Mouse (Mus musculus) kidney, postnatal 36 days (tissue): ENCODE data around the gene Ciao2a.

Experiments
- DNase-seq, 2 experiments: peaks; one replicate each; pipeline ENCODE4 v3.0.0; 2021 to 2022; ENCODE audit warnings: mixed read lengths in 2 of 2

The Ciao2a gene

DNA sequence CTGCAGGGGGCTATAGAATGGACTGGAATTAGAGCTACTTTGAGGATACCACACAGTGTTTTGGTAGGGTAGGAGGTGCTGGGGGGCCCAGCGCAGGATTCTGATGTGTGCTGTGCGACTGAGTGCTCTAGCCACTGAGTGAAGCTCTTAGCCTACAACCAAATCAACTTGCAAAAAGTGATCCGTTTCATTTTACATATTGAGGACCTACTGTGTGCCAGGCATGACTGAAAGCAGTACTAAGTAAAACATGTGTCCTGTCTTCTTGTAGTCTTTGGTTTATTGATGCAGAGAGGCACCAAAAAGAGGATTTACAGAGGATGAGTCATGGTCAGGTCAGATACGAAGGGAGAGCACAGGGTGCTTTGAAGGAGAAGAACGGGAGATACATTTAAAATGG lies 40.8 kb downstream of the Ciao2a start:
- no peak for DNase-seq

DNA sequence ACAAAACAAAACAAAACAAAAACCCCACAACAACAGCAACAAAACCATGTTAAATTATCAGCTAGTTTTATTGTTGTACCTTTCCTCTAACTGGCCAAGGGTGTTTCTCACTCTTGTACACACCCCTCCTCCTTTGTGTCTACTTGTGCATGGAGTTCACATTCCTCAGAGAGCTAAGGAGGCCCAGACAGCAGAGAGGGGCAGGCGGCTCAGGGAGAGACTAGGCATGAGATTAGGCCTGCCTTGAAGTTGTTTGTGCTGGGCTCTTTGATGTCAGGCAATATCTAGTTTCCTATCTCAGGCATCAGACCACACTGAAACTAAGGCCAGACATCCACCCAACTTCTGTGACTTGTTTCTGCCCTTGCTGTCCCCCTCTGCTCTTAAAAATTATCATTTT lies 41.8 kb downstream of the Ciao2a start:
- DNase-seq = no peak

DNA sequence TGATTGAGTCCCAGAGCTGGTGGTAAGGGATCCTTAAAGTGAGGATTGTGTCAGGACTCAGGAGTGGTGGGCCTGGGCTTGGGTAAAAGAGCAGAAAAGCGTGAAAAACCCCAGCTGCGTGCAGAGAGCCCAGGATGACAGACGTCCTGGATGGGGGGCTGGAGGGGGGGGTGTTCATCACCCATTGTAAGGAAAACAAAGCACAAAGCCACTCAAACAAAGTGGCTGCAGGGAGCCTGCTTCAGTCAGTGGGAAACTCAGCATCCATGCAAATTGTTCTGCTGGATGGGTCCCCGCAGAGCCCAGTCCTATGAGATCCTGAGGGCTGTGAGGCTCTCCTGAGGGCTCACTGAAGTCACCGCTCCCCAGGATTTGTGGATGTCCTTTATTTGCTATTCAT lies 44.1 kb downstream of the Ciao2a start:
- no peak for DNase-seq

DNA sequence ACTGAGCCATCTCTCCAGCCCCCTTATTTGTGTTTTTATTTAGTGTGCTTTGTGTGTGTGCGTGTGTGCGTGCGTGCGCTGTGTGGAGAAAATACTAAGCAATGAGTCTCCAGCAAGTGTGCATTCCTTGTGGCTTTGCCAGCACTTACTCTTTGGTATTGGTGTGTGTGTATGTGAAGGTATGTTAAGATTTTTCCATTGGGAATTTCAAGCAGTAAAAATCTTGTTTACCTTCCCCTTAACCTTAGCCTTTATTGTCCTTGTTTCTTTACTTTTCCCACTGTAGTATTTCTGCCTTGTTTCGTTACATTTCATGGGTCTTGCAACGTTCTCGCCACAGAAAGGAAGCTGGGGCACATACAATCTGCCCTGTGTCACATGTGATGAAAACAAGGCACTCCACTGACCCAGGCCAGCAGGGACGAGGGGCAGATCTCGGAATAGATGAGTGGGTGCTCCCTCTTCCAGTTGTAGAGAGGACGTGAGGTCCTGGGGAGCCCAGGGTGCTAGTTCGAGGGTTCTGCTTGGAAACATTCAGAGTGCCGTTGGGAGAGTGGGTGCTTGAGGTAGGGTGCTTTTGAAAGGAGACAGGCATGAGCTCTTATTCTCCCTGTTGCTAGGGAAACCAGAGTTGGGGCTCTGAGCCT lies 45.0 kb downstream of the Ciao2a start:
- DNase-seq = no peak

DNA sequence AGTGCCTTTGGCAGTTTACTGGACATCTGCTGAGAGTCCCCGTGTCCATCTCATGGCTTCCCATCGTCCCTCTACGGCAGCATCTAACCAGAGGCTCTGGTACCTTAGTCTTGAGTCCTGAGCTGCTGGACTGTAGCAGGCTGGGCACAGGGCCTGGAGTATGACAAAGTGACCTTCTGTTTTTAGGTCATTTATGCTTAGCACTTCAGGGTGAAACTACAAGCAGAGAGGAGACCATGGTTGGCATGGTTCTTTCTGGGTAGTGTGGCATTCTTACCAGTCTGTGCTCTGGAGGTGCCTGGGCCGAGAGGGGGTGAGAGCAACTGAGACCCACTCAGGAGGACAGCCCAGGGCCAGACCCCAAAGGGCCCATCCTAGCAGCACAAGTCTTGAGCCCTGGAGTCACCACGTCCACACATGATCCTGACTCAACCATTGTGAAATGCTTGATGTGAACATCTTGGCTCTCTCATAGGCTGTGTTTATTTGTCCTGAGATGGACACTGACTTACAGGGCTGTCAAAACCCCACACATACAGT lies 47.0 kb downstream of the Ciao2a start:
- no peak for DNase-seq

DNA sequence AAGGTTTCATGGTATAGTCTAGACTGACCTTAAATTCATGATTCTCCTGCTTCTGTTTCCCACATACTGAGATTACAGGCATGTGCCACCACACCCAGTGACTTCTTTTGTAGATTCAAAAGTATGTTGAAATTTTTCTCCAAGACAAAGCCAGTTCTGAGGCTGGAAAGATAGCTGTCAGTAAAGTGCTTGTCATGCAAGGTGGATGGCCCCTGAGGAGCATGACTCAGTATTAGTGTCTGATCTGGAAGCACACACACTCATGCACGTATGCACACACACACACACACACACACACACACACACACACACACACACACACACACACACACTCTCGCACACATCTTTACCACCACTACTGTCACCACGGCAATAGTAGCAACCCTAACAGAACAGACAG lies 48.6 kb downstream of the Ciao2a start:
- DNase-seq = no peak

DNA sequence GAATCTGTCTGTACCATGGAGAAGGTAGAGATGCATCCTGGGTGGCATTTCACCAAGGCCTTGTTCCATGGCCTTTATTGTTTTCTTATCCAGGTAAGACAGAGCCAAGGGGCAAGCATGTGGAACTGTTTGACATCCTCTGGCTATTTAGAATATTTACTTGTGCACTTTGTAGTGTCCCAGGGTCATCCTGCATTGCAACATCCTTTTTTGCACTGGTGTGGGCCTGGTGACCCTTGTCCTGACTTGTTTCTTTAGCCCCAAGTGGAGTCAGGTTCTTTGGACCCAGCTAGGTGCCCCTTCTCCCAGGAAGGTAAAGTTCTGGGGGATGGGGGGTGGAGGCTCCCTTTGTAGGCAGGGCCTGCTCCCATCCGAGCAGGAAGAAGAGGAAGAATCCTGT lies 51.6 kb downstream of the Ciao2a start:
- DNase-seq = peak in 1 of 2 experiments; percentile 59

DNA sequence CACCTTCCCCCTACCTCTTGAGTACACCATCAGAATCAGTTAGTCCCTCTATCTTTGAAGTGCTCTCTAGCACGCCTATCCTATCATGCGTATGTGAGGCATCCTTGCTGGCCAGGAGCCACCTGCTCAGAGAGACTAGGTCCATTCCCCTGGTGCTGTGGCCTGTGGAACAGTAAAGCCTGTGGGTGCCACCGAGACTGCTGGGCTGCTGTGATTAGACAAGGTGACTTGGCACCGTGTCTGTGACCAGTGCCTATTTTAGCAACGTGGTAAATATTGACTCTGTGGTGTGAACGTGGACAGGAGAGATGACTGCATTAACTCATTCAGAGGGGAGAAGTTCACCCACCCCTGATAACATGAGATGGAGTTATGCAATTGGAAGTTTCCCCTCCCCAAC lies 53.4 kb downstream of the Ciao2a start:
- peak in 1 of 2 experiments; percentile 39 for DNase-seq

DNA sequence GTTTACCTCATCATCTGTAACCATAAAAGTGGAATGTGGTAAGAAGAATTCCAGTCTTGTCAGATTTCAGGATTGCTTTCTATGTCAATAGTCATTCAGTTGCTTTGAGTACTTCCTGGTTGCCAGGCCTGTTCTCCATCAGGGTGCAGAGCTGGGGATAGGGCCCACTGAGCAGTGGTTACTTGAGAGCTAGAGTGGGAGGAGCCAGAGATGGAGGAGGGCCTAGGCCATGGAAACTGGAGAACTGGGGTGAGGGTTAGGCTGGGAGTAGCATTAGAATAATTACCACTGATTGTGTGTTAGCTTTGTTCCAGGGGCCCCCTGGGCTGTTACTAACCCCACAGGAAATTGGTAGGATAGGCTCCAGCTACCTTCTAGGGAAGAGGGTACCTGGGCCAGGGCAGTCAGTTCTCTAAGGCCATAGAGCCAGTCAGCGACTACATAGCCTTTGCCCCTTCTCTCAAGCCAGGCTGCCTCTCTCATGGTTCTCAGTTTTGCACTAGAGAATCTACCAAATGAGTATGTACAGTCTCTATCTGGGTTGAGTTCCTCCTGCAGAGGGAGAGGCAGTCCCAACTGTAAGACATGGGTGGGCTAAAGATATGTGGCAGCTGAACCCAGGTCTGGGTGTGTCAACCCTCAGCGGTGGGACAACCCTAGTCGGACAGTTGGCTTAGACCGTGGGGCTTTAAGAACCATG lies 54.9 kb downstream of the Ciao2a start:
- no peak for DNase-seq

DNA sequence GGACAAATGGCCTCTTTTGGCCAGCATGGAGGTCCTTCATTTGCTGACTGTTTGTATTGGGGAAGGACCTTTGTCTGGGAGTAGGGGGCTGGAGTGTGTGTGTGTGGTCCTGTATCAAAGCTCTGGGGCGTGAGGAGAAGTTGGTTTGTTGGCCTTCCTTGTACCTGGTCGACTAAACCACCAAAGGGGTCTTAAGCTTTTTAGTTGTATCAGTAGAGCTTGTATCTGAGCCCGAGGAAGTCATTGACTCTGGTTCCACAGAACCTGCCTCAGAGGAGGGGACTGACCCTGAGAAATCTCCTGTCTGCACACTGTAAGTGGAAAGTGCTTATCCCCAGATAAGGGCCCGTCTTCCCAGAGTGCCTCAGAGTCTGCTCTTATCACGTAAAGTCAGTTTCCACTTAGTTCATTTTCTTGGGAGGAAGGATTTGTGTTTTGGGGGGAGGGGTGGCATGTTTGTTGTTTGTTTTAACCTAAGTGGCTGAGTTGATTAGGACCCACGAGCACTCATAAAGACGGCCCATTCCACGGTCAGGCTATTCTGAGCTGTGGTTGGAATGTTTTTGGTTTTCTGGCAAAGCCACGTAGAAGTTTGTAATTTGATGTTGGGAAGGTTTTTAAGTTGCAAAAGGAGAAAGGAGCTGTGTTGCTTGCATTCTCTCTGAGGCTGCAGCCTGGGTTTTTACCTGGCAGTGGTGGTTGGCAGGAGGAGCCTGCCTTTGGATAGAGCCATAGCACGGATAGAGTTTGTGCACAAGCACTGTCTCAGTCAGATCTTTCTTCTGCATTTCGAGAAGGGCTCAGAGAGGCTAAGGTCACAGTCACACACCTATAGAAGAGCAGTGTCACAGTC lies 55.6 kb downstream of the Ciao2a start:
- DNase-seq = no peak

DNA sequence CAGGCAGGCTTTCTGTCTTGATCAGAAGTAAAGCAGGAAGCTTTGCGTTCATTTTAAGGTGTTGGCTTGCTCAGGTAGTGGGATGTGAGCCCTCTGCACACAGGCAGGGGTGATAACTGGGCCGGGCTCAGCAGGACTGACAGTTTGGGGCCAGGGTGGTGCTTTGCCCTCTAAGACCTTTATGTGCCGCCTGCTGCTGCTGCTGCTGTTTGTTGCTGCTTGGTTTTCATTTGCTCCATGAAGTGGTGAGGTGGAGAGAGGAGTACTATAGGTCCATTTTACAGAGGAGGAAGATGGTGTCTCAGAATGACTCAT lies 56.2 kb downstream of the Ciao2a start:
- DNase-seq = no peak

DNA sequence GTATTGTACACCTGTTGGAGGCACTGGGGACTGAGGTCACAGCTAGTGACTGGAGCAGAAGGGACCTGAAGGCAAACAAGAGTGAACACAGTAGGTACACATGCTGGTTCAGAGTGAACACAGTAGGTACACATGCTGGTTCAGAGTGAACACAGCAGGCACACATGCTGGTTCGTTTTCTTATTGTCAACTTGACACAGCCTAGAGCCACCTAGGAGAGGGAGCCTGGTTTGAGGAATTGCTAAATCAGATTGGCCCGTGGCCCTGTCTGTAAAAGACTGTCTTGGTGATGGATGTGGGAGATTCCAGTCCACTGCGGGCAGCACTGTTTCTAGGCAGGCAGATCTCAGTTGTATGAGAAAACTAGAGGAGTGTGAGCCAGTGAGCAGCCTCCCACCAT lies 56.6 kb downstream of the Ciao2a start:
- no peak for DNase-seq

DNA sequence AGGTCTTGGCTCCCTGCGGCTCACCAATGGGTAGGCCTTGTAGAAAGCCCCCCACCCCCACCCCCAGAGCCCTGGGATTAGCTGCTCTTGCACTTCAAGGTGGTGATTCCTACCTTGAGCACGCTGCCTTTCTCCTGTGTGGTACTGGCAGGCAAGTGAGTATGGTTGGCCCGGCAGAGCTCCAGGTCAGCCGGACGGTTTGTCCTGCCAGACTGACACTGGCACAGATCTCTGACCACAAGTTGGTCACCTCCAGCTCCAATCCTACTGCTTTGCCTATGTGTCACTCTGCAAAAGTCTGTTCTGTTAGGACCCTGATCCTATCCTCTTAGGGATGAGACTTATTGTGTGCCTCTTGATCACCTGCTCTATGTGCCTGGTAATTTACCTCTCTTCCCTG lies 58.2 kb downstream of the Ciao2a start:
- DNase-seq = no peak

DNA sequence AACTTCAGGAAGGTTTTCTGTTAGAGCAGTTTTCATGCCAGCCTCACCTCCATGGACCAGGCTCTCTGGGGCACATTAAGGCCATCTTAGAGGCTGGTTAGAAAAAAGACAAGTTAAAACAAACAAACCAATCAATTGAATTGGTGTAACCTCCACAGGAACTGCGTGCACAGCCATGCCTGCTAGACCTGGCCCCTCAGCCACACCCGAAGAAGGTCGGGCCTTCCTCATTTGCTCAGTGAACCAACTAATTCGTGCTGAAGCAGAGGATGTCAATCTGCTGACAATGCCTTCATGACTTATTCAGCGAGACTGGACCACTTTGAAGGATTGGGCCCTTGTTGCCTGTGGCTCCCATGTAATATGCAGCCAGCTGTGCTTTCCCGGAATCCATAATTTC lies 60.0 kb downstream of the Ciao2a start:
- DNase-seq = no peak
